Mouse (Mus musculus): ENCODE data around the gene 4833427G06Rik. TPM values are rescaled to one million over a fixed set of nuclear protein-coding genes. Genes with fewer than 3 reads are reported as not detected.

Gene 4833427G06Rik
- polyA plus RNA-seq, 1 experiment from 2014 or later = not detected

DNA sequence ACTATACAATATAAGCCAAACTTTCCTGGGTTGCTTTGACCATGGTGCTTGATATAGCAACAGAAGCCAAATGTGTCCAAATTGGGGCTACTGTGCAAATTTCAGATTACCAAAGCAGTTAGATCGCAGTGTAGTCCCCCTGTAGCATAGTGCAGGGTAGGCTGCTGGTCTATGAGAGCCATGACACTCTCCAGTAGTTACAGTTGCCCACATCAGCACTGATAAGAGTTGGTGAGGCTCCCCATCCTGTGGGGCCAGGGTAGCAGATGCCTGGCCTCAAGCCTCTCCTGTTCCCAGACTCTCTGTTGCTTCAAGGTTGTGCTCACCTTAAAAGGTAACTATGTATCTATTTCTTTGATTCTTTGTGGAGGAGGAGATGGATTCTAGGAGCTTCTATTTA lies 36.0 kb upstream of the 4833427G06Rik start:
- Histone ChIP-seq H3K36me3 (ENCODE audit: control insufficient read depth, insufficient read depth, low read length) (no peaks in the 10 kb centered on the region), H3K4me1 (ENCODE audit: control insufficient read depth in 2 of 2, insufficient read depth in 2 of 2, low read length in 2 of 2) (no peaks in the 10 kb centered on the region), H3K9ac (ENCODE audit: low read length) (no peak overlapping the region), H3K4me3 (ENCODE audit: control insufficient read depth in 1 of 2, insufficient read depth in 1 of 2, low read depth in 1 of 2, low read length in 2 of 2) (no peak overlapping the region), H3K9me3 (ENCODE audit: control insufficient read depth, low read length) (no peaks in the 10 kb centered on the region), H3K4me2 (ENCODE audit: low read length) (no peak overlapping the region), H3K27ac (replicated peaks in 1 of 2; ENCODE audit: control insufficient read depth in 1 of 2, insufficient read depth in 1 of 2, low read depth in 2 of 2, low read length in 2 of 2) (no peak overlapping the region), H3K27me3 (ENCODE audit: control insufficient read depth, insufficient read depth, low read length) (no peaks in the 10 kb centered on the region)
- WGBS = 77% methylated on average over 1 of the region's 1 CpGs
- ATAC-seq (ENCODE audit: insufficient number of reproducible peaks, insufficient read depth, low FRiP score, low read depth) = no peak

DNA sequence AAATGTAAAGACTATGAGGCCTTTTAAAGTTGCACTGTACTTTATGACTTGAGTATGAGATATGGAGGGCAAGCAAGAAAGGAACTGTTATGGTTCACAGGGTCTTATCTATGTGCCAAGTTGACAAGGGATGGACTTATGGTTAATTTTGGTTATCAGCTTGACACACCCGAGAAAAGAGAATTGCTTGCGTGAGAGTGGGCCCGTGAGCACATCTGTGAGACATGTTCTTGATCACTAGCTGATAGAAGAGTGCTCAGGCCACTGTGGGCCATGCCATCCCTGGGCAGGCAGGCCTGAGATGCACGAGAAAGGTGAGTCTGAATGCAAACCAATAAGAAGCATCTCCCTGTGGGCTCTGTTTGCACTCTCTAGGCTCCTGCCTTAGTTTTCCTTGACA lies 35.6 kb upstream of the 4833427G06Rik start:
- no peaks in the 10 kb centered on the region for H3K4me1 ChIP-seq (ENCODE audit: control insufficient read depth in 2 of 2, insufficient read depth in 2 of 2, low read length in 2 of 2)
- no peaks in the 10 kb centered on the region for H3K9me3 ChIP-seq (ENCODE audit: control insufficient read depth, low read length)
- H3K27ac ChIP-seq (replicated peaks in 1 of 2; ENCODE audit: control insufficient read depth in 1 of 2, insufficient read depth in 1 of 2, low read depth in 2 of 2, low read length in 2 of 2) = no peak overlapping the region
- ATAC-seq (ENCODE audit: insufficient number of reproducible peaks, insufficient read depth, low FRiP score, low read depth) = no peak
- no peak overlapping the region for H3K4me3 ChIP-seq (ENCODE audit: control insufficient read depth in 1 of 2, insufficient read depth in 1 of 2, low read depth in 1 of 2, low read length in 2 of 2)
- no peaks in the 10 kb centered on the region for H3K36me3 ChIP-seq (ENCODE audit: control insufficient read depth, insufficient read depth, low read length)
- WGBS = 59% methylated on average over 4 of the region's 4 CpGs
- no peaks in the 10 kb centered on the region for H3K27me3 ChIP-seq (ENCODE audit: control insufficient read depth, insufficient read depth, low read length)
- no peak overlapping the region for H3K9ac ChIP-seq (ENCODE audit: low read length)
- no peak overlapping the region for H3K4me2 ChIP-seq (ENCODE audit: low read length)

DNA sequence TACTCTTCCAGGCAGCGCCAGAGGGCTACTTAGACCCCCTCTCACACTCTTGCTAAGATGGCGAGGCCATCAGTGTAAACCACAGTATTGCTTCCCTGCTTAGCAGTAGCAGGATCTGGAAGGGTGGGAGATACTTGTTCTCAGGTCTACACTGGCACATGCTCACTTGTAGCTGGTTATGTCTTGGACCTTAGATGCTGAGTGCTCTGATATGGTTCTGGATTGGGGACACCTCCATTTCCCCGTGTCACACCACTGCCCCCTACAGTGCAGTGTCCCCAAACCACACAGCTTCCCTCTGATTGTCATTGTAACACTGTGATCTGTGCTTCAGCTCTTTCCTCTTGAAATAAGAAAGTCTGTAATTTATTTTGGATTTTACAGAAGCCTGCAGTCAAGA lies 35.1 kb upstream of the 4833427G06Rik start:
- Histone ChIP-seq H3K9ac (ENCODE audit: low read length) (no peak overlapping the region), H3K27me3 (ENCODE audit: control insufficient read depth, insufficient read depth, low read length) (no peaks in the 10 kb centered on the region), H3K4me2 (ENCODE audit: low read length) (no peak overlapping the region), H3K9me3 (ENCODE audit: control insufficient read depth, low read length) (no peaks in the 10 kb centered on the region), H3K27ac (replicated peaks in 1 of 2; ENCODE audit: control insufficient read depth in 1 of 2, insufficient read depth in 1 of 2, low read depth in 2 of 2, low read length in 2 of 2) (no peak overlapping the region), H3K4me3 (ENCODE audit: control insufficient read depth in 1 of 2, insufficient read depth in 1 of 2, low read depth in 1 of 2, low read length in 2 of 2) (no peak overlapping the region), H3K36me3 (ENCODE audit: control insufficient read depth, insufficient read depth, low read length) (no peaks in the 10 kb centered on the region), H3K4me1 (ENCODE audit: control insufficient read depth in 2 of 2, insufficient read depth in 2 of 2, low read length in 2 of 2) (no peaks in the 10 kb centered on the region)
- WGBS = 56% methylated on average over 3 of the region's 3 CpGs
- ATAC-seq (ENCODE audit: insufficient number of reproducible peaks, insufficient read depth, low FRiP score, low read depth) = no peak

DNA sequence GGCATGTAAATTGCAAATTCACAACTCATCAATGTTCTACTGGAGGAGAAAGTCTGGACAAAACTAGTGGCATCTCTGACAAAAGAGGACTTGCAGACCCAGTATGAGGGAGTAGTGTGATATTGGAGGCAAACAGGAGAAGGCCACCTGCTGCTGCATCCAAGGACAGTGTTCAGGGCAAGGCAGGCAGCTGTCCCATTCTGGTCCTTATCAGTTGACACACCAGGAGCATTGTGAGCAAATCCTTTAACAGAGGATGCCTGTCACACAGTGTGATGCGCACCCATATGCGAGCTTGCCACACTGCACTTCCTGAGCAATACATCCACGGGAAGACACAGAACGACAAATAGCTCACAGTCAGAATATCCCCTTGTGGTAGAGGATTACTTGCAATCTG lies 12.9 kb upstream of the 4833427G06Rik start:
- Histone ChIP-seq H3K27ac (replicated peaks in 1 of 2; ENCODE audit: control insufficient read depth in 1 of 2, insufficient read depth in 1 of 2, low read depth in 2 of 2, low read length in 2 of 2) (no peak overlapping the region), H3K4me3 (ENCODE audit: control insufficient read depth in 1 of 2, insufficient read depth in 1 of 2, low read depth in 1 of 2, low read length in 2 of 2) (no peak overlapping the region), H3K9me3 (ENCODE audit: control insufficient read depth, low read length) (no peaks in the 10 kb centered on the region), H3K4me1 (ENCODE audit: control insufficient read depth in 2 of 2, insufficient read depth in 2 of 2, low read length in 2 of 2) (no peaks in the 10 kb centered on the region), H3K36me3 (ENCODE audit: control insufficient read depth, insufficient read depth, low read length) (no peaks in the 10 kb centered on the region), H3K9ac (ENCODE audit: low read length) (no peak overlapping the region), H3K4me2 (ENCODE audit: low read length) (no peak overlapping the region), H3K27me3 (ENCODE audit: control insufficient read depth, insufficient read depth, low read length) (no peaks in the 10 kb centered on the region)
- 57% methylated on average over 4 of the region's 4 CpGs for WGBS
- ATAC-seq (ENCODE audit: insufficient number of reproducible peaks, insufficient read depth, low FRiP score, low read depth) = no peak

DNA sequence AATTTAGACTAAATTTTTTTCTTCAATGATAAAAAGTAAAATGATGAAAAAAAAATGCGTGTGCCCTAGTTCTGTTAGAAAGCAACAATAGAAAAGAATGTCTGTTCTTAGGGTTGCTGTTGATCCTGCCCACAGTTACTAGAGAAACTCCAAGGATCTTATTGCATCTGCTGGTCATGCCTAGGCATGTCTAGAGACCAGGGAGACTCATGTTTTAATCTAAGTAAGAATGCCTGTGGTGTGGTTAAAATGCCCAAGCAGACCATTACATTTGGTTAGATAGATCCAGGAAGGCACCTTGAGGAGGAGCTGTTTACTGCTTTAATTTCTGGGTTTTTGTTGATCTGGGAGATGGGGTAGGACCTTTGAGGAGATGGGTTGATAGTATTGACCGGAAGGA lies 3.9 kb upstream of the 4833427G06Rik start:
- H3K4me1 ChIP-seq (ENCODE audit: control insufficient read depth in 2 of 2, insufficient read depth in 2 of 2, low read length in 2 of 2) = peaks cover 2 to 12% of the 10 kb centered on the region in 2 experiments; a peak in 2 of 4 replicates
- no peak overlapping the region for H3K4me2 ChIP-seq (ENCODE audit: low read length)
- H3K27ac ChIP-seq (replicated peaks in 1 of 2; ENCODE audit: control insufficient read depth in 1 of 2, insufficient read depth in 1 of 2, low read depth in 2 of 2, low read length in 2 of 2) = no peak overlapping the region
- H3K9me3 ChIP-seq (ENCODE audit: control insufficient read depth, low read length) = no peaks in the 10 kb centered on the region
- 68% methylated on average over 2 of the region's 2 CpGs for WGBS
- no peaks in the 10 kb centered on the region for H3K36me3 ChIP-seq (ENCODE audit: control insufficient read depth, insufficient read depth, low read length)
- no peak for ATAC-seq (ENCODE audit: insufficient number of reproducible peaks, insufficient read depth, low FRiP score, low read depth)
- no peak overlapping the region for H3K9ac ChIP-seq (ENCODE audit: low read length)
- H3K27me3 ChIP-seq (ENCODE audit: control insufficient read depth, insufficient read depth, low read length) = 0 out of 2 replicates have a peak, but pooled peaks cover 3% of the 10 kb centered on the region
- no peak overlapping the region for H3K4me3 ChIP-seq (ENCODE audit: control insufficient read depth in 1 of 2, insufficient read depth in 1 of 2, low read depth in 1 of 2, low read length in 2 of 2)

DNA sequence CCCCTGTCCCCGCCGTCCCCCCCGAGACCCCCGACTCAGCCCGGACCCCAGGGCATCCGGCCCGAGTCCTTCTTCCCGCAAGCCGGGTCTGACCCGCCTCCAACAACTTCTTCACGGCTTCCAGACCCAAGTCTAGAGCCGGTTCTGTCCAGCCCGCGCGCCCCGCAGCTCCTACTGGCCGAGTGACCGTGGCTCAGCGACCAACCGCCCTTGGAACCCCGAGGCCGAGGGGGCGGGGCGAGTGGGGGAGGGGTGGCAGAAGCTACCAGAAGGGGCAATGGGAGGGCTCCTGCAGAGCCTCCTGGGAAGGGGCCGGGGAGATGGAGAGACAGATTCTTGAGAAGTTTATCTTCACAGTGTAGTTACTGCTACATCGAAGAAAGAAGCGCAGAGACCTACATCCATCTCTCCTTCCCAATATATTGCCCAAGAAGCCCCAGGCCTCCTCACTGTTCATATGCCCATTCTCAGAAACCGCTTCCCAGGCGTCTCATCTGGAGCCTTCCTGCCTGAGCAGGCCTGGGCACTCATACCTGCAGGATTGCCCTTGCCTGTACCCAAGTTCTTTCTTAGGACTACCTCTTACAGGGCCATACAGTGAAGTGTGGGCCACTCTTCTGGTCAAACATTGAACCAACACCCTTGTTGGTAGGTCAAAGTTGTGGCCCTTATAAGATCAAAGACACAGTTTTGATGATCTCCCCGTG lies 2.1 kb upstream of the 4833427G06Rik start:
- H3K4me2 ChIP-seq (ENCODE audit: low read length) = peak overlapping the region; percentile 100
- H3K27me3 ChIP-seq (ENCODE audit: control insufficient read depth, insufficient read depth, low read length) = 0 out of 2 replicates have a peak, but pooled peaks cover 6% of the 10 kb centered on the region
- 11% methylated on average over 29 of the region's 30 CpGs for WGBS
- peaks cover 2 to 12% of the 10 kb centered on the region in 2 experiments; a peak in 2 of 4 replicates for H3K4me1 ChIP-seq (ENCODE audit: control insufficient read depth in 2 of 2, insufficient read depth in 2 of 2, low read length in 2 of 2)
- H3K9ac ChIP-seq (ENCODE audit: low read length) = peak overlapping the region; percentile 71
- no peak for ATAC-seq (ENCODE audit: insufficient number of reproducible peaks, insufficient read depth, low FRiP score, low read depth)
- H3K36me3 ChIP-seq (ENCODE audit: control insufficient read depth, insufficient read depth, low read length) = no peaks in the 10 kb centered on the region
- H3K27ac ChIP-seq (replicated peaks in 1 of 2; ENCODE audit: control insufficient read depth in 1 of 2, insufficient read depth in 1 of 2, low read depth in 2 of 2, low read length in 2 of 2) = no peak overlapping the region
- H3K9me3 ChIP-seq (ENCODE audit: control insufficient read depth, low read length) = no peaks in the 10 kb centered on the region
- H3K4me3 ChIP-seq (ENCODE audit: control insufficient read depth in 1 of 2, insufficient read depth in 1 of 2, low read depth in 1 of 2, low read length in 2 of 2) = peak overlapping the region; percentile 54 to 61

DNA sequence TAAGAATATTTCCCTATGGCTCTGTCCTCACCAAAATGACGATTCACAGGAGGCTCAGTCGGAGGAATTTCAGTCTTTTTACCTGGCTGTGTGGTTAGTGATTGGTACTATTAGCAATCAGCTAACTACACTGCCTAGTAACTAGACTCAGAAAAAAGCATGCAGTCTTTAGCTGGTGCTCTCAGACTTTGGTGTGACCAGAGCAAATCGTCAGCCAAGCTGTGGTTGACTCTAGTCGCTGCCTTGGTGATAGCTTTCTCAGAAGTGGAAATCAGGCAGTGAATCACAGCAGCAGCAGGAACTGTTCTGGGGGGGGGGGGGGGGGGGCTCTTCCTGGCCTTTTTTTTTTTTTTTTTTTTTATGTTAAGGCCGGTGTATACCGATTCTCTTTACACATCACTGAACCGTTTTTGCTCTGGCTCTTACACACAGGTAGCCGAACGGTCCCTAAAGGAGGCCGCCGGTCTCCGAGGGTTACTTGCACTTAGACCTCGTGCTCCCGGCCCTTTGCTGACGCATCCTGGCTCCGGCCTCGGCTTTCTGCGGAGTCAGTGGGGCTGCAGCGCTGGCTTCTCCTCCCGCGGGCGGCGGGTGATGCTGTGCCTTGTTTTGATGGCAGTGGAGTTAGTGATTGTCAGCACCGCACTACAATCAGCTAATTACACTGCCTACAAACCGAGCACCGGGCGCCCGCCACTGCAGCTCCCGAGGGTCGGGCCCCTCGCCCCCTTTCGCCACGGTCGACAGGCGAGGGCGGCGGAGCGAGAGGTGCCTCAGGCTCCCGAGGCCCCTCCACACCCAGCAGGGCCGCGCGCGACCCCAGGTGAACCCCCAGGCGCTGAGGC lies 1.3 kb upstream of the 4833427G06Rik start:
- no peak for ATAC-seq (ENCODE audit: insufficient number of reproducible peaks, insufficient read depth, low FRiP score, low read depth)
- 4% methylated on average over 35 of the region's 44 CpGs for WGBS
- no peak overlapping the region for H3K27ac ChIP-seq (replicated peaks in 1 of 2; ENCODE audit: control insufficient read depth in 1 of 2, insufficient read depth in 1 of 2, low read depth in 2 of 2, low read length in 2 of 2)

More for the DNA sequence above, 1.3 kb upstream of the 4833427G06Rik start:
- peaks cover 2 to 12% of the 10 kb centered on the region in 2 experiments; a peak in 2 of 4 replicates for H3K4me1 ChIP-seq (ENCODE audit: control insufficient read depth in 2 of 2, insufficient read depth in 2 of 2, low read length in 2 of 2)
- H3K27me3 ChIP-seq (ENCODE audit: control insufficient read depth, insufficient read depth, low read length) = 0 out of 2 replicates have a peak, but pooled peaks cover 6% of the 10 kb centered on the region
- no peaks in the 10 kb centered on the region for H3K36me3 ChIP-seq (ENCODE audit: control insufficient read depth, insufficient read depth, low read length)
- peak overlapping the region; percentile 54 to 61 for H3K4me3 ChIP-seq (ENCODE audit: control insufficient read depth in 1 of 2, insufficient read depth in 1 of 2, low read depth in 1 of 2, low read length in 2 of 2)
- peak overlapping the region; percentile 71 for H3K9ac ChIP-seq (ENCODE audit: low read length)
- no peaks in the 10 kb centered on the region for H3K9me3 ChIP-seq (ENCODE audit: control insufficient read depth, low read length)
- peak overlapping the region; percentile 100 for H3K4me2 ChIP-seq (ENCODE audit: low read length)
